Mouse (Mus musculus) G1E (cell line): ENCODE results near the gene Prkar1a.

Experiments
- CTCF ChIP-seq: IDR thresholded peaks from 2 replicates; pipeline ENCODE4 v1.5.1; 2012; ENCODE audit warnings: low read depth, low read length, inconsistent platforms, mixed read lengths
- GATA1 ChIP-seq: IDR thresholded peaks from 2 replicates; pipeline ENCODE4 v1.6.1; 2012; ENCODE audit warnings: borderline replicate concordance, low read length, inconsistent platforms, mixed read lengths
- TAL1 ChIP-seq: conservative IDR thresholded peaks from 2 replicates; pipeline ENCODE4 v1.6.1; 2012; ENCODE audit warnings: low read depth, low read length, inconsistent platforms, mixed read lengths

- TF ChIP-seq GATA1, result no peak
- TF ChIP-seq CTCF, result no peak
- no peak for TF ChIP-seq TAL1
These were observed 5.4 kb downstream of the Prkar1a start for GRCm38 (mm10) chr11:109654581-109654980.
